Mouse (Mus musculus): Measurements from ENCODE around the gene Lamb2.
A peak's percentile ranks its signal among the peaks of the same experiment; 100 is the strongest.

DNA sequence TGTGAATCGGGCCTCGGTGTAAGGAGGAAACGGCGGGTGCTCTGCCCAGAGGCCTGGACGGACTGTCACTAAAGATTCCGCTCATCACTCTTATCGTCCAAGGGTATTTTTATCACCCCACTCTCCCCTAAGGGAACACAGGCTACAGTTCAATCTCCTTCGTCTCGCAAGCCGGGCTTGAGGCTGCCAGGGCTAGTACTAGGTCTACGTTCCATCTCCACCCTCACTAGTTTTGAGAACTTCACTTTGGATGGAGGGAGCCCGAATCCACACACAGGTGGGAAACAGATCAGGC lies 11.7 kb downstream of the Lamb2 start:
- TF ChIP-seq POLR2A (IDR thresholded peaks at IDR 0.05; ENCODE audit: borderline replicate concordance, low read depth, low read length) = 0 out of 2 replicates have a peak, but pooled peaks have one; percentile 8
- no peak; the same call in 1 of the 2 replicates for TF ChIP-seq CTCF (IDR thresholded peaks at IDR 0.05; ENCODE audit: low read depth, low read length)
